Mouse (Mus musculus) erythroblast, embryonic 14.5 days (primary cell): Measurements from ENCODE around the gene Plxnb1.

Experiments used
- GATA1 ChIP-seq: IDR thresholded peaks from 2 replicates; pipeline ENCODE4 v1.6.1; 2012; ENCODE audit warnings: low read length, inconsistent platforms, mixed read lengths
- TAL1 ChIP-seq: IDR thresholded peaks from 3 replicates; pipeline ENCODE4 v1.6.1; 2012; ENCODE audit warnings: low read length, inconsistent platforms, mixed read lengths

GRCm38 (mm10) chr9:109080516-109080915, 14.7 kb upstream of the Plxnb1 start:
- TF ChIP-seq TAL1 (no peak), GATA1 (no peak)
